Mouse (Mus musculus) stomach, postnatal 0 days (tissue): ENCODE measurements around the gene Slc44a3.

ENCODE experiments used
- CTCF ChIP-seq: IDR thresholded peaks from 2 replicates; pipeline ENCODE4 v1.5.1; 2016; ENCODE audit warnings: antibody characterized with exemption, low read depth, mild to moderate bottlenecking, moderate library complexity
- EP300 ChIP-seq: optimal IDR thresholded peaks from 2 replicates; pipeline ENCODE3; 2016; ENCODE audit warnings: antibody characterized with exemption

GRCm38 (mm10) chr3:121435296-121435695 lies 96.9 kb downstream of the Slc44a3 start:
- no peak for TF ChIP-seq CTCF
- TF ChIP-seq EP300 = no peak
